Mouse (Mus musculus) ES-Bruce4 (cell line): ENCODE results near the gene Megf8. TPM values are rescaled to one million over a fixed set of nuclear protein-coding genes. Genes with fewer than 3 reads are reported as not detected.
A peak's percentile ranks its signal among the peaks of the same experiment; 100 is the strongest.

Experiments used
- H3K27ac ChIP-seq: 2 replicates; pipeline ENCODE4 v1.5.1; 2012; ENCODE audit warnings: low read length, inconsistent platforms; ENCODE audit not compliant: insufficient read depth
- H3K27me3 ChIP-seq: 2 replicates; pipeline ENCODE4 v1.6.1; 2012; ENCODE audit warnings: mild to moderate bottlenecking, low read length, inconsistent platforms; ENCODE audit not compliant: control insufficient read depth, poor library complexity, insufficient read depth, severe bottlenecking
- H3K36me3 ChIP-seq: 2 replicates; pipeline ENCODE4 v1.6.1; 2012; ENCODE audit warnings: inconsistent platforms, mild to moderate bottlenecking, low read length, moderate library complexity; ENCODE audit not compliant: control insufficient read depth, poor library complexity, insufficient read depth, severe bottlenecking
- H3K4me1 ChIP-seq: one replicate; pipeline ENCODE4 v1.8.1; 2011; ENCODE audit warnings: low read length; ENCODE audit not compliant: control insufficient read depth, insufficient read depth
- H3K4me3 ChIP-seq: 2 replicates; pipeline ENCODE4 v1.5.1; 2011; ENCODE audit warnings: low read depth, mild to moderate bottlenecking, low read length
- H3K9ac ChIP-seq: 2 replicates; pipeline ENCODE4 v1.6.1; 2012; ENCODE audit warnings: low read depth, mild to moderate bottlenecking, inconsistent platforms; ENCODE audit not compliant: poor library complexity, severe bottlenecking
- H3K9me3 ChIP-seq: replicated peaks from 2 replicates; pipeline ENCODE4 v1.6.1; 2012; ENCODE audit warnings: mild to moderate bottlenecking, low read length, inconsistent platforms; ENCODE audit not compliant: control insufficient read depth, poor library complexity, insufficient read depth, severe bottlenecking
- CTCF ChIP-seq: IDR thresholded peaks from one replicate; pipeline ENCODE4 v1.8.1; 2011; ENCODE audit warnings: low read depth, low read length
- EP300 ChIP-seq: IDR thresholded peaks from 2 replicates; pipeline ENCODE4 v1.6.1; 2011; ENCODE audit warnings: low read depth, low read length; ENCODE audit not compliant: insufficient read depth
- POLR2A ChIP-seq: IDR thresholded peaks from one replicate; pipeline ENCODE4 v1.8.1; 2011; ENCODE audit warnings: low read length; ENCODE audit not compliant: insufficient read depth
- polyA plus RNA-seq: library from polyadenylated mRNA; stranded (reverse); fragments of >200 nt; gene quantifications from 2 replicates; pipeline ENCODE4 v1.2.4, GENCODE M21; 2011; ENCODE audit warnings: low read depth; ENCODE audit not compliant: missing spikeins, insufficient read depth, insufficient read length

Megf8 gene
- polyA plus RNA-seq, 1 experiment, result 22.2 TPM

DNA sequence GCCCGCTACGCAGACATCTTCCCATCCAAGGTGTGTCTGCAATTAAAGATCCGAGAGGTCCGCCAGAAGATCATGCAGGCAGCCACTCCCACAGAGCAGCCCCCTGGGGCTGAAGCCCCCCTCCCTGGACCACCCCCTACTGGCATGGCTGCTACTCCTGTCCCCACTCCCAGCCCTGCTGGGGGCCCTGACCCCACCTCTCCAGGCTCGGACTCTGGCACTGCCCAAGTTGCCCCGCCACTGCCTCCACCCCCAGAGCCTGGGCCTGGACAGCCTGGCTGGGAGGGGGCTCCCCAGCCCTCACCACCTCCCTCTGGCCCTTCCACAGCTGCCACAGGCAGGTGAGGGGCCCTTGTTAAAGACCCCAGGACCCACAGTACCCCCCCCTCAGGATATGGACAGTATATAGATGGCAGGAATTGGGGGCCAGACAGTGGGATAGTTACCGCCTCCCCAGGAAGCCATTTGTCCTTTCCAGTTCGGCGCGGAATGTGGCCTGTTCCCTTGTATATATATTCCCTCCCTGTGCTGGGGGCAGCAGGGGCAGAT is 23.7 kb upstream of the Megf8 start:
- Histone ChIP-seq H3K4me3 (no peak overlapping the region), H3K4me1 (no peaks in the 10 kb centered on the region), H3K9ac (no peak overlapping the region), H3K9me3 (no peaks in the 10 kb centered on the region), H3K36me3 (peaks cover 32% of the 10 kb centered on the region), H3K27ac (no peak overlapping the region), H3K27me3 (no peaks in the 10 kb centered on the region)
- no peak for TF ChIP-seq EP300
- TF ChIP-seq POLR2A, result no peak
- TF ChIP-seq CTCF, result no peak

GRCm38 (mm10) chr7:25294495-25294894 is 22.5 kb upstream of the Megf8 start:
- no peak overlapping the region for H3K4me3 ChIP-seq
- TF ChIP-seq POLR2A (no peak), EP300 (no peak), CTCF (no peak)
- no peak overlapping the region for H3K27ac ChIP-seq
- peaks cover 27% of the 10 kb centered on the region for H3K36me3 ChIP-seq
- H3K9me3 ChIP-seq, result no peaks in the 10 kb centered on the region
- H3K27me3 ChIP-seq, result no peaks in the 10 kb centered on the region
- H3K4me1 ChIP-seq, result no peaks in the 10 kb centered on the region
- no peak overlapping the region for H3K9ac ChIP-seq

GRCm38 (mm10) chr7:25294960-25295722 is 21.8 kb upstream of the Megf8 start:
- TF ChIP-seq CTCF (no peak), POLR2A (no peak), EP300 (no peak)
- Histone ChIP-seq H3K36me3 (peaks cover 27% of the 10 kb centered on the region), H3K4me3 (no peak overlapping the region), H3K9me3 (no peaks in the 10 kb centered on the region), H3K9ac (no peak overlapping the region), H3K27ac (no peak overlapping the region), H3K27me3 (no peaks in the 10 kb centered on the region), H3K4me1 (no peaks in the 10 kb centered on the region)

- H3K27me3 ChIP-seq, result no peaks in the 10 kb centered on the region
- H3K4me1 ChIP-seq, result no peaks in the 10 kb centered on the region
- peak overlapping the region; percentile 78 for H3K9ac ChIP-seq
- peaks cover 16% of the 10 kb centered on the region for H3K36me3 ChIP-seq
- TF ChIP-seq POLR2A, result no peak
- TF ChIP-seq CTCF, result no peak
- TF ChIP-seq EP300, result no peak
- no peaks in the 10 kb centered on the region for H3K9me3 ChIP-seq
- H3K4me3 ChIP-seq, result peak overlapping the region; percentile 90
- peak overlapping the region; percentile 34; the same call in 1 of the 2 replicates for H3K27ac ChIP-seq
Observed at GRCm38 (mm10) chr7:25296945-25297453, 20.0 kb upstream of the Megf8 start.

- Histone ChIP-seq H3K9ac (peak within 1 kb of the TSS; percentile 78), H3K4me1 (no peaks in the 10 kb centered on the region), H3K9me3 (no peaks in the 10 kb centered on the region), H3K27ac (peak within 1 kb of the TSS; percentile 34; the same call in 1 of the 2 replicates), H3K4me3 (peak within 1 kb of the TSS; percentile 90), H3K36me3 (peaks cover 11% of the 10 kb centered on the region), H3K27me3 (no peaks in the 10 kb centered on the region)
- TF ChIP-seq EP300, result peak; percentile 72; the same call in 1 of the 2 replicates
- TF ChIP-seq POLR2A, result no peak
- peak; percentile 82 for TF ChIP-seq CTCF
Observed at GRCm38 (mm10) chr7:25297454-25298325, 19.3 kb upstream of the Megf8 start, which contains the start of gene Pafah1b3. Gene Pafah1b3, minus strand, starts transcription at chr7:25297986.

DNA sequence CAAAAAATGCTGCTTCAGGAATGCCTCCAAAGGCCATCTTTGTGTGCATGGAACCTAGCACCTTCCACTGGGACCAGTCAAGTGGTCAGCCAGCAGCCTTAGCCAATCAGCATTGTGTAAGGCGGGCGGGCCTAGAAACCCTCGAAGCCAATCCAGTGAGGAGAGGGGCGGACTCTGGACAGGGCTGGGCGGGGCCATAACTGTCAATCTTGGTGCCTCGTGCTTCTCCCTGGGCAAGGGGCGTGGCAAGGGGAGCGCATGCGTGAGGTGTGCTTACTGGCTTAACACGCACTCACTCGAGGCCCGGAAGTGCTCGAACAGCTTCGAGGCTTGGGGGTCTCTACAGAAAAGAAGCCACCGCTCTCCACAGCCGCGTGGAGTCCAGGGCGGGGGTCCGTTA is 15.9 kb upstream of the Megf8 start, which contains the start of gene Prr19:
Prr19 (plus strand) TSS at position 349 of the 400 bp plus-strand sequence.
- H3K9ac ChIP-seq, result no peak within 1 kb of the TSS
- no peak for TF ChIP-seq CTCF
- TF ChIP-seq EP300, result 0 out of 2 replicates have a peak, but pooled peaks have one; percentile 26
- no peak for TF ChIP-seq POLR2A
- H3K4me3 ChIP-seq, result no peak within 1 kb of the TSS
- no peaks in the 10 kb centered on the region for H3K27me3 ChIP-seq
- H3K4me1 ChIP-seq, result peaks cover 1% of the 10 kb centered on the region
- H3K27ac ChIP-seq, result no peak within 1 kb of the TSS
- no peaks in the 10 kb centered on the region for H3K9me3 ChIP-seq
- no peaks in the 10 kb centered on the region for H3K36me3 ChIP-seq
